Mouse (Mus musculus) MEL (cell line): Measurements from ENCODE around the gene Gm10401. TPM values are rescaled to one million over a fixed set of nuclear protein-coding genes. Genes with fewer than 3 reads are reported as not detected.

Source experiments
- DNase-seq: peaks from one replicate; pipeline ENCODE4 v3.0.0; 2011; ENCODE audit warnings: low read depth, low spot score
- H3K27ac ChIP-seq: 2 replicates; pipeline ENCODE4 v1.5.1; 2012; ENCODE audit warnings: low read depth, mild to moderate bottlenecking, control low read depth, low read length, moderate library complexity; ENCODE audit not compliant: control insufficient read depth
- H3K27me3 ChIP-seq, 2 experiments: fragments of 150-350 bp in 1 of 2; sonication (generic) in 1 of 2; 2 replicates each; pipeline ENCODE4 v1.6.1; 2012; ENCODE audit warnings: low read length in 2 of 2, mild to moderate bottlenecking in 2 of 2, improper control_type of control experiment in 1 of 2, moderate library complexity in 1 of 2; ENCODE audit not compliant: insufficient read depth in 2 of 2, control insufficient read depth in 1 of 2
- H3K36me3 ChIP-seq, 2 experiments: 2 replicates each; pipeline ENCODE4 v1.6.1; 2012 to 2014; ENCODE audit warnings: low read length in 2 of 2, improper control_type of control experiment in 1 of 2, inconsistent platforms in 1 of 2, mild to moderate bottlenecking in 1 of 2; ENCODE audit not compliant: insufficient read depth in 2 of 2, control insufficient read depth in 1 of 2
- H3K4me1 ChIP-seq, 2 experiments: fragments of 150-350 bp in 1 of 2; sonication (generic) in 1 of 2; 2 replicates each; pipeline ENCODE4 v1.6.1; 2012; ENCODE audit warnings: low read length in 2 of 2, improper control_type of control experiment in 1 of 2, mild to moderate bottlenecking in 1 of 2; ENCODE audit not compliant: insufficient read depth in 2 of 2, control insufficient read depth in 1 of 2
- H3K4me3 ChIP-seq, 2 experiments: fragments of 150-350 bp in 1 of 2; sonication (generic) in 1 of 2; 2 replicates each; pipeline ENCODE4 v1.5.1; 2012; ENCODE audit warnings: low read depth in 2 of 2, low read length in 2 of 2, mild to moderate bottlenecking in 2 of 2, moderate library complexity in 2 of 2, control low read depth in 1 of 2, improper control_type of control experiment in 1 of 2; ENCODE audit not compliant: control insufficient read depth in 1 of 2, insufficient read depth in 1 of 2
- H3K79me2 ChIP-seq: 2 replicates; pipeline ENCODE4 v1.6.1; 2012; ENCODE audit warnings: mild to moderate bottlenecking, low read length, moderate library complexity; ENCODE audit not compliant: control insufficient read depth, poor library complexity, insufficient read depth
- H3K9ac ChIP-seq: 2 replicates; pipeline ENCODE4 v1.6.1; 2012; ENCODE audit warnings: low read depth, mild to moderate bottlenecking, control low read depth, low read length, moderate library complexity; ENCODE audit not compliant: control insufficient read depth, poor library complexity, severe bottlenecking
- H3K9me3 ChIP-seq: fragments of 150-350 bp; sonication (generic); replicated peaks from 2 replicates; pipeline ENCODE4 v1.6.1; 2012; ENCODE audit warnings: mild to moderate bottlenecking, low read length, improper control_type of control experiment, moderate library complexity; ENCODE audit not compliant: insufficient read depth
- BHLHE40 ChIP-seq: IDR thresholded peaks from 2 replicates; pipeline ENCODE4 v1.6.1; 2012; ENCODE audit warnings: low read depth, mild to moderate bottlenecking, inconsistent platforms, low read length, improper control_type of control experiment, borderline replicate concordance
- CHD1 ChIP-seq: IDR thresholded peaks from 2 replicates; pipeline ENCODE4 v1.6.1; 2012; ENCODE audit warnings: low read depth, mild to moderate bottlenecking, inconsistent platforms, low read length, improper control_type of control experiment
- CHD2 ChIP-seq: IDR thresholded peaks from 2 replicates; pipeline ENCODE4 v1.6.1; 2011; ENCODE audit warnings: low read length, improper control_type of control experiment
- E2F4 ChIP-seq: IDR thresholded peaks from 2 replicates; pipeline ENCODE4 v1.6.1; 2011; ENCODE audit warnings: low read depth, low read length, improper control_type of control experiment, borderline replicate concordance
- ELF1 ChIP-seq: IDR thresholded peaks from 2 replicates; pipeline ENCODE4 v1.6.1; 2014; ENCODE audit warnings: low read depth, mild to moderate bottlenecking, inconsistent platforms, low read length, improper control_type of control experiment, moderate library complexity
- EP300 ChIP-seq, 2 experiments: IDR thresholded peaks; 2 replicates each; pipeline ENCODE4 v1.6.1; 2011; ENCODE audit warnings: improper control_type of control experiment in 2 of 2, low read length in 2 of 2, low read depth in 1 of 2, mild to moderate bottlenecking in 1 of 2
- ETS1 ChIP-seq: IDR thresholded peaks from 2 replicates; pipeline ENCODE4 v1.6.1; 2012; ENCODE audit warnings: low read depth, mild to moderate bottlenecking, inconsistent platforms, low read length, improper control_type of control experiment, moderate library complexity
- GABPA ChIP-seq: IDR thresholded peaks from 2 replicates; pipeline ENCODE4 v1.6.1; 2012; ENCODE audit warnings: low read depth, mild to moderate bottlenecking, inconsistent platforms, low read length, improper control_type of control experiment, moderate library complexity
- GATA1 ChIP-seq: IDR thresholded peaks from 2 replicates; pipeline ENCODE4 v1.6.1; 2011; ENCODE audit warnings: low read depth, low read length, improper control_type of control experiment
- JUND ChIP-seq: IDR thresholded peaks from 2 replicates; pipeline ENCODE4 v1.6.1; 2011; ENCODE audit warnings: low read depth, mild to moderate bottlenecking, improper control_type of control experiment, low read length
- KAT2A ChIP-seq: conservative IDR thresholded peaks from 2 replicates; pipeline ENCODE4 v1.6.1; 2012; ENCODE audit warnings: low read depth, low read length, improper control_type of control experiment, inconsistent platforms
- MAFK ChIP-seq: IDR thresholded peaks from 2 replicates; pipeline ENCODE4 v1.6.1; 2011; ENCODE audit warnings: low read depth, mild to moderate bottlenecking, low read length, improper control_type of control experiment, borderline replicate concordance
- MAX ChIP-seq: IDR thresholded peaks from 2 replicates; pipeline ENCODE4 v1.6.1; 2011; ENCODE audit warnings: low read length, improper control_type of control experiment
- MAZ ChIP-seq: IDR thresholded peaks from 2 replicates; pipeline ENCODE4 v1.6.1; 2012; ENCODE audit warnings: low read depth, mild to moderate bottlenecking, inconsistent platforms, low read length, improper control_type of control experiment
- MXI1 ChIP-seq: IDR thresholded peaks from 2 replicates; pipeline ENCODE4 v1.6.1; 2011; ENCODE audit warnings: mild to moderate bottlenecking, low read depth, low read length, improper control_type of control experiment
- MYC ChIP-seq: IDR thresholded peaks from 2 replicates; pipeline ENCODE4 v1.6.1; 2011; ENCODE audit warnings: low read depth, mild to moderate bottlenecking, low read length, improper control_type of control experiment, moderate library complexity
- NELFE ChIP-seq: IDR thresholded peaks from 2 replicates; pipeline ENCODE4 v1.6.1; 2011; ENCODE audit warnings: low read depth, low read length, improper control_type of control experiment
- NRF1 ChIP-seq: IDR thresholded peaks from 2 replicates; pipeline ENCODE4 v1.6.1; 2014; ENCODE audit warnings: low read depth, mild to moderate bottlenecking, inconsistent platforms, low read length, improper control_type of control experiment, moderate library complexity; ENCODE audit not compliant: poor library complexity, insufficient read depth, severe bottlenecking
- POLR2A ChIP-seq, 2 experiments: IDR thresholded peaks; 2 replicates each; pipeline ENCODE4 v1.6.1; 2011 to 2012; ENCODE audit warnings: low read length in 2 of 2, mild to moderate bottlenecking in 2 of 2, control low read depth in 1 of 2, improper control_type of control experiment in 1 of 2, low read depth in 1 of 2, moderate library complexity in 1 of 2; ENCODE audit not compliant: control insufficient read depth in 1 of 2, insufficient read depth in 1 of 2, poor library complexity in 1 of 2
- POLR2AphosphoS5 ChIP-seq: IDR thresholded peaks from 2 replicates; pipeline ENCODE4 v1.6.1; 2012; ENCODE audit warnings: low read depth, borderline replicate concordance, mild to moderate bottlenecking, inconsistent platforms, low read length, moderate library complexity, mixed read lengths
- RAD21 ChIP-seq: IDR thresholded peaks from 2 replicates; pipeline ENCODE4 v1.6.1; 2011; ENCODE audit warnings: mild to moderate bottlenecking, low read depth, low read length, improper control_type of control experiment
- RCOR1 ChIP-seq: IDR thresholded peaks from 2 replicates; pipeline ENCODE4 v1.6.1; 2012; ENCODE audit warnings: low read depth, mild to moderate bottlenecking, inconsistent platforms, low read length, improper control_type of control experiment
- SIN3A ChIP-seq: IDR thresholded peaks from 2 replicates; pipeline ENCODE4 v1.6.1; 2012; ENCODE audit warnings: low read length, improper control_type of control experiment, inconsistent platforms
- SMC3 ChIP-seq: IDR thresholded peaks from 2 replicates; pipeline ENCODE4 v1.6.1; 2011; ENCODE audit warnings: low read depth, low read length, improper control_type of control experiment
- TAL1 ChIP-seq: IDR thresholded peaks from 2 replicates; pipeline ENCODE4 v1.6.1; 2012; ENCODE audit warnings: mild to moderate bottlenecking, inconsistent platforms, low read length, moderate library complexity, mixed read lengths
- TBP ChIP-seq: IDR thresholded peaks from 2 replicates; pipeline ENCODE4 v1.8.0; 2011; ENCODE audit warnings: low read depth, low read length, improper control_type of control experiment
- TCF12 ChIP-seq: IDR thresholded peaks from 2 replicates; pipeline ENCODE4 v1.6.1; 2014; ENCODE audit warnings: low read depth, mild to moderate bottlenecking, inconsistent platforms, low read length, improper control_type of control experiment, moderate library complexity
- USF1 ChIP-seq: IDR thresholded peaks from 2 replicates; pipeline ENCODE4 v1.6.1; 2014; ENCODE audit warnings: low read depth, mild to moderate bottlenecking, inconsistent platforms, low read length, improper control_type of control experiment, moderate library complexity
- ZC3H11A ChIP-seq: IDR thresholded peaks from 2 replicates; pipeline ENCODE4 v1.6.1; 2012; ENCODE audit warnings: low read depth, mild to moderate bottlenecking, inconsistent platforms, low read length, improper control_type of control experiment
- ZKSCAN1 ChIP-seq: IDR thresholded peaks from 2 replicates; pipeline ENCODE4 v1.6.1; 2012; ENCODE audit warnings: low read depth, mild to moderate bottlenecking, inconsistent platforms, low read length, improper control_type of control experiment, moderate library complexity
- ZMIZ1 ChIP-seq: IDR thresholded peaks from 2 replicates; pipeline ENCODE4 v1.6.1; 2012; ENCODE audit warnings: low read depth, mild to moderate bottlenecking, inconsistent platforms, low read length, improper control_type of control experiment, moderate library complexity
- ZNF384 ChIP-seq: IDR thresholded peaks from 2 replicates; pipeline ENCODE4 v1.6.1; 2012; ENCODE audit warnings: low read depth, mild to moderate bottlenecking, inconsistent platforms, low read length, improper control_type of control experiment
- polyA plus RNA-seq, 2 experiments: library from polyadenylated mRNA; stranded (reverse) in 1 of 2; unstranded in 1 of 2; fragments of >175 nt in 1 of 2; fragments of >200 nt in 1 of 2; gene quantifications; 2 replicates each; pipeline versions ENCODE4 v1.2.1 to v1.2.4; 2012; ENCODE audit warnings: low replicate concordance in 2 of 2, low read depth in 1 of 2; ENCODE audit not compliant: insufficient read length in 2 of 2, insufficient read depth in 1 of 2, missing spikeins in 1 of 2
- total RNA-seq: library from RNA; depleted of rRNA; stranded (reverse); fragments of 300-350 nt; gene quantifications from 2 replicates; pipeline ENCODE4 v1.2.3, GENCODE M21; 2012

The Gm10401 gene
- total and polyA plus RNA-seq, 3 experiments, result 0.56 to 3.5 TPM; not detected in 1

GRCm38 (mm10) chr5:115057153-115057552 lies 40.9 kb downstream of the Gm10401 start (continued):
- TF ChIP-seq E2F4 (no peak), MXI1 (no peak; the same call in 1 of the 2 replicates), TBP (0 out of 2 replicates have a peak, but pooled peaks have one; percentile 60), ZC3H11A (0 out of 2 replicates have a peak, but pooled peaks have one; percentile 3), POLR2A (IDR thresholded peaks at IDR 0.05; ENCODE audit: control insufficient read depth in 1 of 2, insufficient read depth in 1 of 2, low read depth in 1 of 2, low read length in 2 of 2, poor library complexity in 1 of 2) (peak in 1 of 2 experiments; percentile 41; a peak in 1 of 4 replicates), ETS1 (peak; percentile 93), RCOR1 (peak; percentile 96), MAX (no peak)

DNA sequence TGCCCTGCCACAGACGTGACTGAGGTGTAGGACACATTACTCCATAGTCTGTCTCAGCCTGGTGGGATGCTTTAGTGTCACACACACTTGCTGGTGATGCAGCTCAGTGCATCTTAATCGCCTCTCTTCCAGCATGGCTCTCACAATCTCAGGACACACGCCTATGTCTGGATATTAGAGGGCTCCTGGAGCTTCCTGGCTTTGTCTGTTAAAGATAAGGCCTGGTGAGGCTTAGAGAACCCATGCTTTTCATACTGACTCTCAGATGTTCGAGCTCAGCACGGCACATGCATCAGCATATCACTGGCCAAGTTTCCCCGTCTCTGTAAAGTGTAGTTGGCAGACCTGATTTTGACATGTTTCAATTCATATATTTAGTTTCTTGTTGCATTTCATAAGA lies 42.7 kb downstream of the Gm10401 start:
- peak; percentile 83 for DNase-seq
- H3K27ac ChIP-seq, result peak overlapping the region; percentile 23
- H3K27me3 ChIP-seq, result no peaks in the 10 kb centered on the region
- no peaks in the 10 kb centered on the region for H3K9me3 ChIP-seq
- no peak overlapping the region for H3K4me3 ChIP-seq
- H3K36me3 ChIP-seq, result peaks cover 0 to 59% of the 10 kb centered on the region in 2 experiments; a peak in 2 of 4 replicates
- peaks cover 38 to 59% of the 10 kb centered on the region in 2 experiments for H3K4me1 ChIP-seq
- H3K79me2 ChIP-seq, result peaks cover 45% of the 10 kb centered on the region
- H3K9ac ChIP-seq, result no peak overlapping the region
- TF ChIP-seq GABPA (no peak), BHLHE40 (0 out of 2 replicates have a peak, but pooled peaks have one; percentile 52), JUND (no peak), ZKSCAN1 (no peak), SMC3 (no peak), ELF1 (no peak), NRF1 (no peak), ZC3H11A (no peak), POLR2A (IDR thresholded peaks at IDR 0.05; ENCODE audit: control insufficient read depth in 1 of 2, insufficient read depth in 1 of 2, low read depth in 1 of 2, low read length in 2 of 2, poor library complexity in 1 of 2) (no peak), RAD21 (no peak), RCOR1 (peak; percentile 68; the same call in 1 of the 2 replicates), POLR2AphosphoS5 (no peak), ETS1 (peak; percentile 64), MAX (peak; percentile 31; the same call in 1 of the 2 replicates), GATA1 (peak; percentile 66), NELFE (no peak), TBP (peak; percentile 91), MYC (peak; percentile 75), MXI1 (peak; percentile 77), CHD2 (no peak), USF1 (no peak), SIN3A (no peak; the same call in 1 of the 2 replicates), ZMIZ1 (no peak), MAZ (no peak), CHD1 (no peak), KAT2A (no peak), TCF12 (peak; percentile 79), TAL1 (peak; percentile 92), EP300 (IDR thresholded peaks at IDR 0.05; ENCODE audit: low read depth in 1 of 2, low read length in 2 of 2) (peak in 1 of 2 experiments; percentile 79; a peak in 3 of 4 replicates), E2F4 (no peak), MAFK (no peak), ZNF384 (no peak)
- TF ChIP-seq, all 39 proteins: peak for 11
